Mouse (Mus musculus) midbrain, embryonic 16.5 days (tissue): ENCODE results near the gene Lamb3. TPM values are rescaled to one million over a fixed set of nuclear protein-coding genes. Genes with fewer than 3 reads are reported as not detected.

Experiments
- ATAC-seq: fragments of 200-750 bp; cut with Nextera tagmentation; 2 replicates; pipeline ENCODE4 v1.8.0; 2017; ENCODE audit warnings: moderate TSS enrichment
- H3K27ac ChIP-seq: fragments of 300-500 bp; sonication (generic); 2 replicates; pipeline ENCODE4 v1.5.1; 2014; ENCODE audit warnings: mild to moderate bottlenecking, low read length, mixed read lengths
- H3K27me3 ChIP-seq: fragments of 300-500 bp; sonication (generic); 2 replicates; pipeline ENCODE4 v1.6.1; 2014; ENCODE audit warnings: low read depth, low read length, mixed read lengths; ENCODE audit not compliant: control insufficient read depth, insufficient read depth
- H3K36me3 ChIP-seq: fragments of 300-500 bp; sonication (generic); 2 replicates; pipeline ENCODE4 v1.6.1; 2014; ENCODE audit warnings: mild to moderate bottlenecking, low read length, moderate library complexity, mixed read lengths; ENCODE audit not compliant: control insufficient read depth, insufficient read depth
- H3K4me1 ChIP-seq: fragments of 300-500 bp; sonication (generic); 2 replicates; pipeline ENCODE4 v1.6.1; 2014; ENCODE audit warnings: mild to moderate bottlenecking, low read length, mixed read lengths; ENCODE audit not compliant: control insufficient read depth, insufficient read depth
- H3K4me2 ChIP-seq: fragments of 300-500 bp; sonication (generic); 2 replicates; pipeline ENCODE4 v1.6.1; 2014; ENCODE audit warnings: mild to moderate bottlenecking, low read length, mixed read lengths
- H3K4me3 ChIP-seq: fragments of 300-500 bp; sonication (generic); 2 replicates; pipeline ENCODE4 v1.5.1; 2014; ENCODE audit warnings: low read depth, mild to moderate bottlenecking, low read length, moderate library complexity, mixed read lengths
- H3K9ac ChIP-seq: fragments of 300-500 bp; sonication (generic); 2 replicates; pipeline ENCODE4 v1.6.1; 2014; ENCODE audit warnings: low read depth, low read length, mixed read lengths
- H3K9me3 ChIP-seq: fragments of 300-500 bp; sonication (generic); replicated peaks from 2 replicates; pipeline ENCODE4 v1.6.1; 2014; ENCODE audit warnings: mild to moderate bottlenecking, low read length, mixed read lengths; ENCODE audit not compliant: control insufficient read depth, poor library complexity, severe bottlenecking
- WGBS: fragments of 180-500 bp; shearing (Covaris S2); extraction: QIAGEN DNeasy Blood & Tissue Kit; methylation state at CpG from one replicate; pipeline ENCODE4 v1.1.7; 2014; 5-methylcytosine and 5-hydroxymethylcytosine counted together
- polyA plus RNA-seq: library from polyadenylated mRNA; unstranded; fragments of >200 nt; fragmentation: Nextera tagmentation; extraction: Ambion mirVana; gene quantifications from 2 replicates; pipeline ENCODE4 v1.2.1, GENCODE M21; 2015

The Lamb3 gene
- 0.67 and 0.75 TPM in 2 replicates for polyA plus RNA-seq

DNA sequence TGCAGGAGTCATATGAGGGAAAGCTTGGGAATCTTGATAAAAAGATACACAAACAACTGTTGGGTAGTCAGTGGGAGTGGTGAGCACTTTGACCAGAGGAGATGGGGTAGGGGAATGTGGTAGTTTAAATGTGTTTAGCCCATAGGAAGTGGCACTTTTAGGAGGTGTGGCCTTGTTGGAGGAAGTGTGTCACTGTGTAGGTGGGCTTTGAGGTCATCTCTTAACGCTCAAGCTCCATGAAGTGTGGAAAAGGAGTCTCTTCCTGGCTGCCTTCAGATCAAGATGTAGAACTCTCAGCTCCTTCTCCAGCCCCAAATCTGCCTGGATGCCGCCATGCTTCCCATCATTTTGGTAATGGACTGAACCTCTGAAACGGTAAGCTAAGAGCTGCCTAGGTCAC lies at the start of gene Lamb3:
TSS of gene Lamb3 (plus strand) at position 197 of the 400 bp plus-strand sequence.
- Histone ChIP-seq H3K9ac (no peak within 1 kb of the TSS), H3K27me3 (no peaks in the 10 kb centered on the region; the same call in 1 of the 2 replicates), H3K4me2 (no peak within 1 kb of the TSS), H3K4me3 (no peak within 1 kb of the TSS), H3K36me3 (no peaks in the 10 kb centered on the region), H3K9me3 (no peaks in the 10 kb centered on the region), H3K27ac (no peak within 1 kb of the TSS), H3K4me1 (no peaks in the 10 kb centered on the region)
- no peak for ATAC-seq
- WGBS = 94% methylated on average over 3 of the region's 3 CpGs

DNA sequence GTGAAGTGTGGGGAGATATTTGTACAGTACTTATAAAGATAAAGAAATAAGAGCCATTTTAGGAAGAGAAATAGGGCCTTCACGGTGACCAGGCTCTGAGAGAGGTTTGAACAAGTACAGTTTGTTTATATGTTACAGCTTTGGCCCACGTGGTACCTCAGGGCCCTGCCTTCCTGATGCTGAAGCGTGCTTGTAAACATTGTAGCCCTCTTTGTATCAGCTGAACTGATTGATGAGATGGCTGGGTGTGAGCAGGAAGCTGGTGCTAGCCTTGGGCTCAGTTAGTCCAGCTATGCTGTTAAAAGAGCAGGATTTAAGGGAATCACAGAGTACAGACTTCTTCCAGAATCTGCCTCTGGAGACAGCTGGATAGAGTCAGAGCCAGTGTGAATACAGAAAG lies 48.3 kb upstream of the Lamb3 start:
- no peak overlapping the region for H3K4me3 ChIP-seq
- H3K27me3 ChIP-seq = peaks cover 9% of the 10 kb centered on the region
- no peak overlapping the region for H3K9ac ChIP-seq
- H3K9me3 ChIP-seq = no peaks in the 10 kb centered on the region
- WGBS = 76% methylated on average over 3 of the region's 3 CpGs
- no peak overlapping the region for H3K4me2 ChIP-seq
- no peaks in the 10 kb centered on the region for H3K36me3 ChIP-seq
- no peak for ATAC-seq
- no peak overlapping the region for H3K27ac ChIP-seq
- H3K4me1 ChIP-seq = 0 out of 2 replicates have a peak, but pooled peaks cover 2% of the 10 kb centered on the region

DNA sequence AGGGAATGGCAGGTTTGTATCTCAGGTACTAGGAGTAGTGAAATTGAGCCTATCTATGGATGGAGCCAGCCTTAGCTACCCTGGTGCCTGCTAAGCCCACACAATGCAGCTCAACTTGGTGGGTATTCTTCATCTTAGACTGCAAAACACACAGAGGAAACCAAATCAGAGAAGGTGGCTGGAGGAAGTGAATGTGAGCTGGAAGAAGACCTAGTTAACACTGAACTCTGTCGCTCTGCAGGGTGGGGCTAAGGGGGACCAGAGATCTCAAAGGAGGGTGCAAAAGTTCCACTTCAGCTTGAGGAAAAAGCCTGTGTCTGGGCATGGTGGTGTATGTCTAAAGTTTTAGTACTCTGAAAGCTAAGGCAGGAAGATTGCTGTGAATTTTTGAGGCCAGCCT lies 47.9 kb upstream of the Lamb3 start:
- H3K36me3 ChIP-seq = no peaks in the 10 kb centered on the region

DNA sequence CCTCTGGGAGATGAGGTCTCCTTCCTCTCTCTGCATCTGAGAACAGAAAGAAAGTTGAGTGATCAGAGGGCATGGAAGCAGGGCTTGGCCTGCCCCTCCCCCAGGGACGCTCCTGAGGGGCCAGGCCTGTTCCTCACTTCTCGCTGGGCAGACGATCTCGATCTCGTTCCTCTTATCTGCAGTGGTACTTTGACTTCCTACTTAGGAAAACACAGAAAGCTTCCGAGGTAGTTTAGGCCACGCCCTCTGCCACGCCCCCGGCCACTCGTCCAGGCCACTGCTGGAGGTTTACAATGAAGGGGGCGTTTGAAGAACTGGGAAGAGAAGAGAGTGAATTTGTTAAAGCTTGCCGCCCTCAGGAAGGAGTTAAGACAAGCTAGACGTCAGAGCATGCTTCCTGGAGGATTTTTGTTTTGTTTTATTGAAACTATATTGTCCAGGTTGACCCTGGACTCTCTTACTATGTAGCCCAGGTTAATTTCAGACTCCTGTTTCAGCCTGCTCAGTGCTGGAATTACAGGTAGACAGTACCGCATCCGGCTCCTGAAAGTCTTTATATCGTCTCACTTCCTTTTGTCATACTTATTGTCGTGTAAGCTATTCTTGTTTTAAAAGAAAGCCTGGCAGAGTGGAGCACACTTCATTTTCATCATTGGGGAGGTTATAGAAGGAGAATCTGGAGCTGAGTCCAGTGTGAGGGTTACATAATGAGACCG lies 47.0 kb upstream of the Lamb3 start:
- WGBS = 17% methylated on average over 18 of the region's 18 CpGs
- Histone ChIP-seq H3K4me1 (0 out of 2 replicates have a peak, but pooled peaks cover 2% of the 10 kb centered on the region), H3K9ac (no peak overlapping the region), H3K27ac (no peak overlapping the region), H3K4me3 (no peak overlapping the region), H3K4me2 (peak overlapping the region; percentile 36; the same call in 1 of the 2 replicates), H3K27me3 (no peaks in the 10 kb centered on the region), H3K36me3 (no peaks in the 10 kb centered on the region), H3K9me3 (no peaks in the 10 kb centered on the region)
- ATAC-seq = no peak

More for the DNA sequence above, 47.9 kb upstream of the Lamb3 start:
- peaks cover 5% of the 10 kb centered on the region; the same call in 1 of the 2 replicates for H3K27me3 ChIP-seq
- H3K27ac ChIP-seq = no peak overlapping the region
- 0 out of 2 replicates have a peak, but pooled peaks cover 2% of the 10 kb centered on the region for H3K4me1 ChIP-seq
- no peaks in the 10 kb centered on the region for H3K9me3 ChIP-seq
- H3K4me3 ChIP-seq = no peak overlapping the region
- H3K9ac ChIP-seq = no peak overlapping the region
- H3K4me2 ChIP-seq = no peak overlapping the region
- WGBS = 69% methylated on average over 1 of the region's 1 CpGs
- ATAC-seq = no peak

DNA sequence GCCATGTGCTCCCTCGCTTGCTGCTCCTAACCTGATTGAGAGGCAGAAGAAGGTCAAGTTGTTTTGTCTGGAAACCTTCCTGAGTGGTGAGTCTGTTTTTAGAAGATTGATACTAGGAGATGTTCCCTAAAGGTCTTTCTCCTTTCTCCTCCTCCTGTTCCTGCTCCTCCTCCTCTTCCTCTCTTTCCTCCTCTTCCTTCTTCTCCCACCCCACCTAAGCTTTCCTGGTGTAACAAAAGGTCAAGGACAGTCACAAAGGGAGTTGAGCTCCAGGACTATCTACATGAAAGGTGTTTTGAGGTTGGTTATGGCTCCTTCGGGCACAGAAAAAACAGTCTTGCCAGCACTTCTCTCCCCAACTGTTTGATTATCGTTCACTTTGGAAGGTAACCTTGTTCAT lies 39.8 kb upstream of the Lamb3 start, which contains the start of gene A130010J15Rik:
TSS of gene A130010J15Rik (plus strand) at position 301 of the 400 bp plus-strand sequence.
- H3K36me3 ChIP-seq = no peaks in the 10 kb centered on the region
- H3K9ac ChIP-seq = no peak within 1 kb of the TSS
- peaks cover 12% of the 10 kb centered on the region; the same call in 1 of the 2 replicates for H3K4me1 ChIP-seq
- no peaks in the 10 kb centered on the region for H3K27me3 ChIP-seq
- no peak within 1 kb of the TSS for H3K4me3 ChIP-seq
- no peaks in the 10 kb centered on the region for H3K9me3 ChIP-seq
- 89% methylated on average over 3 of the region's 3 CpGs for WGBS
- no peak within 1 kb of the TSS for H3K27ac ChIP-seq
- ATAC-seq = no peak
- no peak within 1 kb of the TSS for H3K4me2 ChIP-seq

DNA sequence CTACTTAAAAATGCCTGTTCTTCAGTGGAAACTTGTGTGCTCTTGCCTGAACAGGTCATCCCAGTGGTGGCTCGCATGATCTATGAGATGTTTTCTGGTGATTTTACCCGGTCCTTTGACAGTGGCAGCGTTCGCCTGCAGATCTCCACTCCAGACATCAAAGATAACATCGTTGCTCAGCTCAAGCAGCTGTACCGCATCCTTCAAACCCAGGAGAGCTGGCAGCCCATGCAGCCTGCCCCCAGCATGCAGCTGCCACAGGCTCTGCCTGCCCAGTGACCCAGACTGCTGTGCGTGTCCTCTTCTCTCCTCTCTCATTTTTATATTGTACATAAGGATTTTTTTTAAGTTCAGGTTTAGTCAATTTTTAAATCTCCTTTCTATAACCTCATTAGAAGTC lies 38.3 kb upstream of the Lamb3 start:
- no peak for ATAC-seq
- Histone ChIP-seq H3K27me3 (no peaks in the 10 kb centered on the region), H3K4me3 (no peak overlapping the region), H3K9me3 (no peaks in the 10 kb centered on the region), H3K4me1 (peaks cover 12% of the 10 kb centered on the region; the same call in 1 of the 2 replicates), H3K4me2 (no peak overlapping the region), H3K9ac (no peak overlapping the region), H3K36me3 (no peaks in the 10 kb centered on the region), H3K27ac (no peak overlapping the region)
- WGBS = 87% methylated on average over 7 of the region's 7 CpGs

DNA sequence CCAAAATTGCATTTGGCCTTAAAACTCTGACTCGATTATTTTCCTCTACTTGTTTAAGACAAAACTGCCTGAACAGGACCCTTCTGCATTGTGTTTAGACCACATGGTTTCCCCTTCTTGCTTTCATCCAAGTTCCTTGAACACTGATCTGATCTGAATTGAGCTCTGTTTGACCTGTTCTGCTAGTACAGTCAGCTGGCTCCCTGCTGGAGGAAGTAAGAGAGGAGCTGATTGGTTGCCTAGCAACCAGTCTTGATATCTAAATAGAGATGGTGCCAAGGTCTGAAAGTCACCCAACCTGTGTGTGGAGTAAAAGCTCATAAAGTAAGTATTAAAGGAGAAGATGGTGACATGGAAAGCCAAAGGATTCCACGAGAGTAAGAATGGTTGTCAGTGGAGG lies 37.6 kb upstream of the Lamb3 start:
- H3K27ac ChIP-seq = no peak overlapping the region
- WGBS = 69% methylated on average over 2 of the region's 2 CpGs
- H3K27me3 ChIP-seq = no peaks in the 10 kb centered on the region
- no peak overlapping the region for H3K9ac ChIP-seq
- H3K36me3 ChIP-seq = no peaks in the 10 kb centered on the region
- H3K4me2 ChIP-seq = no peak overlapping the region
- no peak overlapping the region for H3K4me3 ChIP-seq
- no peaks in the 10 kb centered on the region for H3K9me3 ChIP-seq
- no peak for ATAC-seq
- H3K4me1 ChIP-seq = peaks cover 12% of the 10 kb centered on the region

DNA sequence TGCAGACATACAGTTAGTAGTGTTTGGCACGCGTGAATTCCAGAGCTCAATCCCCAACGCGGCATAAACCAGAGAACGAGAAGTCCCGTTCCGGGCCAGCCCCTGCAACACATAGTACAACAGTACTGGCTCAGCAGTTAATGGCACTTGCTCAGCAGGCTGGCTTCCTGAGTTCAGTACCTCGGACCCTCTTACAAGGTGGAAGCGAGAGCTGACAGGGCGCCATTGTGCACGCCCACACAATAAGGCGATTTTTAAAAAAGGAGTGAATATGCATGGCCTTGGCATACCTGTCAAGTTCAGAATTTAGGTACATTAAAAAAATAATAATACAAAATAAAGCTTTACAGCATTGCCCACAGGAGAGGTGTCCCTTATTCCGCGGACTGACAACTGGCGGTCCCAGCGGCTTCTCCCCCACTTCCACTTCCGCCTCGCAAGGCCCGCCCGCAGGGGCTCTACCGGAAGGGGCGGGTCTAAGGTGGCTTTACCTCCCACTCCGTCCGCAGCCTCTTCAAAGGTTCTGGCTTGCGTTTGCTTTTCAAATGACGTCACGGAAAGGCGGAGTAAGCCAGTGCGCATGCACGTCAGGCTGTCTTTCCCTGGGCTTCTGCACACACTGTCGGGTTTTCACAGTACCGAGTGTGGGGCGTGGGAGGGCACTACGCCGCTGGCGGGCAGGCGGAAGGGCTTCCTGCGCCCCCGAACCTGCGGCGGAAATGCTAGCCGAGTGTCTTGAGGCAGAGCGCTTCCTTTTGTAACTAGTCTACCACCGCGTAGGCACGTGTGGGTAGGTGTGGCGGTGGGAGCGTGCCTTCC lies 34.3 kb upstream of the Lamb3 start:
- H3K27me3 ChIP-seq = no peaks in the 10 kb centered on the region
- no peaks in the 10 kb centered on the region for H3K36me3 ChIP-seq
- peak overlapping the region; percentile 82 for H3K9ac ChIP-seq
- peaks cover 14% of the 10 kb centered on the region for H3K4me1 ChIP-seq
- H3K9me3 ChIP-seq = no peaks in the 10 kb centered on the region
- peak; percentile 99 for ATAC-seq
- under 1% methylated on average over 48 of the region's 48 CpGs for WGBS
- H3K4me3 ChIP-seq = peak overlapping the region; percentile 63
- peak overlapping the region; percentile 86 for H3K27ac ChIP-seq
- peak overlapping the region; percentile 73 for H3K4me2 ChIP-seq

DNA sequence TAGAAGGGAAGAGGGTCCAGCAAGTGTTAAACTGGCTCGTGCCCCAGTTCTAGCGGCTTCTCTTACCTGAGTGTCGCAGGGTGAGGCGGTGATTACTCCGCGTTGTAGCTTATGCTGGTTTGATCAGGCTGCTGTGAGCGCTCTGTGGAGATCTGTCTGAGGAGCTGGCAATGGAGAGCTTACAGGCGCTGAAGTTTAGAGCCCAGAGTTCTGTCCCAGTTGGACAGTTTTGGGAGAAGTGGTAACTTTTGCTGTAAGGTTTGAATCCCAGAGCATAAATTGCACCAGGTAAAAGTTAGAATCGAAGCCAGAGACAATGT lies 33.7 kb upstream of the Lamb3 start:
- 19% methylated on average over 9 of the region's 9 CpGs for WGBS
- H3K9ac ChIP-seq = peak overlapping the region; percentile 71
- H3K4me2 ChIP-seq = peak overlapping the region; percentile 66
- H3K4me1 ChIP-seq = peaks cover 14% of the 10 kb centered on the region
- ATAC-seq = no peak
- no peaks in the 10 kb centered on the region for H3K27me3 ChIP-seq
- no peaks in the 10 kb centered on the region for H3K9me3 ChIP-seq
- peak overlapping the region; percentile 86 for H3K27ac ChIP-seq
- peak overlapping the region; percentile 63 for H3K4me3 ChIP-seq
- H3K36me3 ChIP-seq = no peaks in the 10 kb centered on the region
